Mouse (Mus musculus) forebrain, embryonic 10.5 days (tissue): Measurements from ENCODE around the gene 1700001J03Rik. TPM values are rescaled to one million over a fixed set of nuclear protein-coding genes. Genes with fewer than 3 reads are reported as not detected.
"Not testable (repeated sequence)": the region's sequence is repeated elsewhere in the genome, so short reads cannot be mapped to it uniquely, and the experiment has no call there.

Experiments used
- DNase-seq: peaks from one replicate; pipeline ENCODE4 v3.0.0-alpha.2; 2017; ENCODE audit warnings: low spot score; ENCODE audit errors: extremely low spot score
- H3K27ac ChIP-seq: fragments of 300-500 bp; sonication (generic); 2 replicates; pipeline ENCODE4 v1.5.1; 2016; ENCODE audit warnings: mild to moderate bottlenecking
- H3K27me3 ChIP-seq: fragments of 300-500 bp; sonication (generic); 2 replicates; pipeline ENCODE4 v1.6.1; 2016; ENCODE audit warnings: mild to moderate bottlenecking; ENCODE audit not compliant: poor library complexity, severe bottlenecking
- H3K36me3 ChIP-seq: fragments of 300-500 bp; sonication (generic); replicated peaks from 2 replicates; pipeline ENCODE4 v1.6.1; 2016; ENCODE audit warnings: mild to moderate bottlenecking, moderate library complexity
- H3K4me1 ChIP-seq: fragments of 300-500 bp; sonication (generic); 2 replicates; pipeline ENCODE4 v1.6.1; 2016
- H3K4me3 ChIP-seq: fragments of 300-500 bp; sonication (generic); 2 replicates; pipeline ENCODE4 v1.5.1; 2016; ENCODE audit warnings: mild to moderate bottlenecking, moderate library complexity
- H3K9me3 ChIP-seq: fragments of 300-500 bp; sonication (generic); 2 replicates; pipeline ENCODE4 v1.6.1; 2016; ENCODE audit warnings: mild to moderate bottlenecking, moderate library complexity
- WGBS: fragments of 180-500 bp; shearing (Covaris S2); methylation state at CpG from one replicate; pipeline ENCODE4 v1.1.7; 2016; 5-methylcytosine and 5-hydroxymethylcytosine counted together
- polyA plus RNA-seq: library from polyadenylated mRNA; unstranded; fragments of >200 nt; fragmentation: Nextera tagmentation; extraction: Ambion mirVana; gene quantifications from 2 replicates; pipeline ENCODE4 v1.2.1, GENCODE M21; 2016

Gene 1700001J03Rik
- polyA plus RNA-seq, 1 experiment from 2014 or later = not detected

- H3K4me1 ChIP-seq, H3K27ac ChIP-seq, H3K36me3 ChIP-seq, H3K27me3 ChIP-seq, DNase-seq, H3K4me3 ChIP-seq: not testable (repeated sequence)
- H3K9me3 ChIP-seq = peaks cover 23% of the 10 kb centered on the region
- WGBS = 90% methylated on average over 3 of the region's 3 CpGs
Observed at GRCm38 (mm10) chr5:146160439-146160838, 24.7 kb downstream of the 1700001J03Rik start, which contains the start of gene Gm5565. TSS of gene Gm5565 (minus strand) at chr5:146160539.

GRCm38 (mm10) chr5:146158326-146158725, 26.8 kb downstream of the 1700001J03Rik start:
- WGBS = 95% methylated on average over 4 of the region's 4 CpGs
- DNase-seq, H3K4me1 ChIP-seq, H3K4me3 ChIP-seq, H3K27ac ChIP-seq, H3K27me3 ChIP-seq, H3K36me3 ChIP-seq: not testable (repeated sequence)
- peaks cover 38% of the 10 kb centered on the region for H3K9me3 ChIP-seq

DNA sequence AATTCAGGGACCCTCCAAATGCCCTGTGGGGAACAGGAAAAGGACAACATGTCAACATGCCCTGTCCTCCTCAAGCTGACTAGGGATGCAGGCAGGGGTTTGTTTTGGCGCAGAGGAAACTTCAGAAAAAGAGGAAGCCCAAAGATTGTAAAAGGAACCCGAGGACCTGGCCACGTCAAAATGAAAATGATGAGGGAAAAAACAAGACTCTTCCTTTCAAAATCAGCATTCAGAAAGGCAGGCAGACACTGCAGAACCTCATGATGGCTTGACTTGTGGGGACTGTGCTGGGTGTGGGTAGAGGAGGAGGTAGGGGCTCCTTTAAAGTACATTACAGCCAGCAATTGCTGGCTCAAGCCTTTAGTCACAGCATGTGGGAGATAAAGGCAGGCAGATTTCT, 34.6 kb downstream of the 1700001J03Rik start:
- WGBS = 80% methylated on average over 3 of the region's 3 CpGs
- H3K4me3 ChIP-seq = no peak overlapping the region
- H3K36me3 ChIP-seq = no peaks in the 10 kb centered on the region
- no peaks in the 10 kb centered on the region for H3K4me1 ChIP-seq
- H3K9me3 ChIP-seq = peaks cover 51% of the 10 kb centered on the region
- H3K27ac ChIP-seq = no peak overlapping the region
- no peak for DNase-seq
- H3K27me3 ChIP-seq = no peaks in the 10 kb centered on the region

DNA sequence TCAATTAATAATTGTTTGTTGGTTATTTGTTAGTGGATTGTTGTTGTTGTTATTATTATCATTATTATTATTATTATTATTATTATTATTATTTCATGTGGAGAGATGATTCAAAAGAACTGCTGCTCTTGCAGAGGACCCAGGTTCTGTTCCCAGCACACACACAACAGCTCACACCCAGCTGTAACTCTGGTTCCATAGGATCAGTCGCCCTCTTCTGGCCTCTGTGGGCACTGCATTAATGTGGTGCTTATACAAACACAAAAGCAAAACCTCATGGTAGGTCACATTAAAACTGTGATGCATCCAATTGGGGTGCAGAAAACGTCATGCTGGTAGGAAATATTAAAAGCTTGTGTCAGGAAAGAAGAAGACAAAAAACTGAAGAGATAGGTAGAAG, 37.2 kb downstream of the 1700001J03Rik start:
- no peak for DNase-seq
- WGBS = 37% methylated on average over 2 of the region's 2 CpGs
- peaks cover 58% of the 10 kb centered on the region for H3K9me3 ChIP-seq

More for the DNA sequence above, 37.2 kb downstream of the 1700001J03Rik start:
- H3K36me3 ChIP-seq = no peaks in the 10 kb centered on the region
- H3K4me1 ChIP-seq = no peaks in the 10 kb centered on the region
- no peak overlapping the region for H3K27ac ChIP-seq
- no peaks in the 10 kb centered on the region for H3K27me3 ChIP-seq
- H3K4me3 ChIP-seq = no peak overlapping the region

Other genes starting within 250 kb of the 1700001J03Rik start
- gene Cyp3a25, start 175.7 kb downstream of the 1700001J03Rik start, polyA plus RNA-seq = not detected in 2 replicates
- gene Cyp3a59, start 106.0 kb downstream of the 1700001J03Rik start, polyA plus RNA-seq = not detected in 2 replicates
- gene Gm5565, start 24.8 kb downstream of the 1700001J03Rik start, polyA plus RNA-seq = not detected in 2 replicates
- gene Gm6309, start 14.6 kb downstream of the 1700001J03Rik start, polyA plus RNA-seq = not detected in 2 replicates
- 25.9 and 27.7 TPM in 2 replicates for gene Rnf6, start 36.3 kb upstream of the 1700001J03Rik start, polyA plus RNA-seq
- gene Cdk8, start 45.9 kb upstream of the 1700001J03Rik start, polyA plus RNA-seq = 21.8 and 22.6 TPM in 2 replicates
- 7.2 and 7.3 TPM in 2 replicates for gene Wasf3, start 199.7 kb upstream of the 1700001J03Rik start, polyA plus RNA-seq